Mouse (Mus musculus) erythroblast, embryonic 14.5 days (primary cell): ENCODE results near the gene Rhoh.

Source experiments
- GATA1 ChIP-seq: IDR thresholded peaks from 2 replicates; pipeline ENCODE4 v1.6.1; 2012; ENCODE audit warnings: low read length, inconsistent platforms, mixed read lengths
- TAL1 ChIP-seq: IDR thresholded peaks from 3 replicates; pipeline ENCODE4 v1.6.1; 2012; ENCODE audit warnings: low read length, inconsistent platforms, mixed read lengths

DNA sequence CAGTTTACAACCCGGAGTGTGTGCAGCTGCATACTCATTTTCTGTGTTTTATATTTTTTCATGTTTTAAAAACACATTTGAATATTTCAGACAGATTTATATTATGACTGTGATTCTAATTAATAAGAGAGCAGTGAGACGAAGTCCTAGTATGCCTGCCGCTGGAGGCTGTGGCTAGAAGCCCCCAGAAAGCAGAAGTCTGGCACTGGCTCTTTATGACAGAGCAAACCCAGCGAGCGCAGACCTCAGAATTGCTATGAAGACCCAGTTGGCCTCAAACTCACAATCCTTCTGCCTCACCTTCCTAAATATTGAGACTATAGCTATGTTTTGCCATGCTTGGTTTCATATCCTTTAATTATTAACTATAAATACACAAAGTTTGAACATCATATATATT is 32.8 kb upstream of the Rhoh start:
- no peak for TF ChIP-seq TAL1
- no peak for TF ChIP-seq GATA1
